In genomic region chr4:41465287-41465665, GRCm38 (mm10) we compare ENCODE assay signal across 8 mouse cellular contexts. TPM values are rescaled to one million over a fixed set of nuclear protein-coding genes. Genes with fewer than 3 reads are reported as not detected.
A peak's percentile ranks its signal among the peaks of the same experiment; 100 is the strongest.
DNase-seq lines count a peak whose midpoint lies in the region; ATAC-seq and TF ChIP-seq lines count a peak whose summit lies in the region.

No protein-coding gene starts in this region.

- WGBS in heart, postnatal 0 days, result 5% methylated on average over 17 of the region's 17 CpGs
- WGBS in forebrain, embryonic 15.5 days, result 4% methylated on average over 17 of the region's 17 CpGs
- 18% methylated on average over 17 of the region's 17 CpGs for WGBS in macrophage (ENCODE audit: missing documents)

- no peak; the same call in 1 of the 2 replicates for ATAC-seq in heart, postnatal 0 days (ENCODE audit: insufficient read depth, low read depth)
- peak; percentile 15 for ATAC-seq in forebrain, embryonic 15.5 days (replicated peaks)

- peak overlapping the region; percentile 74 for H3K4me2 ChIP-seq in heart, postnatal 0 days (ENCODE audit: low read depth, low read length)
- peak overlapping the region; percentile 43 for H3K4me2 ChIP-seq in forebrain, embryonic 15.5 days (replicated peaks)

- peak overlapping the region; percentile 64 for H3K9ac ChIP-seq in heart, postnatal 0 days (replicated peaks; ENCODE audit: low read depth, low read length)
- H3K9ac ChIP-seq in forebrain, embryonic 15.5 days (replicated peaks), result peak overlapping the region; percentile 63

- DNase-seq in heart, postnatal 0 days (ENCODE audit: low spot score), result no peak
- DNase-seq in heart, postnatal 25 days (ENCODE audit: low spot score), result no peak
- peak; percentile 52 for DNase-seq in NIH3T3 (ENCODE audit: low read depth)
- DNase-seq in spleen, adult 18-20 months, result no peak
- no peak for DNase-seq in thymus, postnatal 0 days (ENCODE audit: low spot score)
- no peak for DNase-seq in left cerebral cortex, adult 18-20 months (ENCODE audit: low spot score in 2 of 2)

- H3K27ac ChIP-seq in heart, postnatal 0 days (ENCODE audit: low read depth), result 0 out of 2 replicates have a peak overlapping the region, but pooled peaks have one; percentile 11
- H3K27ac ChIP-seq in forebrain, embryonic 15.5 days (replicated peaks), result peak overlapping the region; percentile 62
- H3K27ac ChIP-seq in macrophage, result peak overlapping the region; percentile 28; the same call in 1 of the 2 replicates

- H3K9me3 ChIP-seq in heart, postnatal 0 days (replicated peaks; ENCODE audit: control insufficient read depth, low read length), result no peaks in the 10 kb centered on the region
- H3K9me3 ChIP-seq in forebrain, embryonic 15.5 days, result no peaks in the 10 kb centered on the region

- H3K4me1 ChIP-seq in heart, postnatal 0 days (ENCODE audit: control insufficient read depth, insufficient read depth), result peaks cover 5% of the 10 kb centered on the region
- peaks cover 32% of the 10 kb centered on the region for H3K4me1 ChIP-seq in forebrain, embryonic 15.5 days

- TF ChIP-seq EP300 in heart, postnatal 0 days (IDR thresholded peaks at IDR 0.05; ENCODE audit: low read depth), result no peak

- H3K36me3 ChIP-seq in heart, postnatal 0 days (replicated peaks; ENCODE audit: control insufficient read depth, insufficient read depth, low read length), result no peaks in the 10 kb centered on the region
- H3K36me3 ChIP-seq in forebrain, embryonic 15.5 days, result no peaks in the 10 kb centered on the region
- H3K36me3 ChIP-seq in macrophage (ENCODE audit: inconsistent target), result no peaks in the 10 kb centered on the region

- peaks cover 34% of the 10 kb centered on the region for H3K79me2 ChIP-seq in macrophage (ENCODE audit: inconsistent target)

- no peak for TF ChIP-seq CTCF in heart, postnatal 0 days (IDR thresholded peaks at IDR 0.05; ENCODE audit: low read depth)

- H3K27me3 ChIP-seq in heart, postnatal 0 days (ENCODE audit: control insufficient read depth, insufficient read depth, low read length), result no peaks in the 10 kb centered on the region
- no peaks in the 10 kb centered on the region for H3K27me3 ChIP-seq in forebrain, embryonic 15.5 days

- peak overlapping the region; percentile 61 for H3K4me3 ChIP-seq in heart, postnatal 0 days (ENCODE audit: low read depth, low read length)
- H3K4me3 ChIP-seq in forebrain, embryonic 15.5 days, result peak overlapping the region; percentile 80
- peak overlapping the region; percentile 76 for H3K4me3 ChIP-seq in macrophage (ENCODE audit: inconsistent target)

- intact Hi-C loops in heart, postnatal 25 days (cut with DNase I), result loop anchor here (5.0 kb wide), 1 partner anchor 87 kb away; no protein-coding TSS in a partner anchor

RNA-seq across cellular contexts. Expression of gene Nudt2, which starts 0.3 kb away (rescaled TPM):
- 10.5 and 37.6 TPM in 2 replicates for total RNA-seq in heart, postnatal 0 days (2014; rRNA removed; ENCODE audit: low replicate concordance)
- polyA plus RNA-seq in heart, postnatal 0 days (2015; fragmentation: Nextera tagmentation; extraction: Ambion mirVana), result 42.0 and 45.9 TPM in 2 replicates
- 10 to 100 TPM; 29.6 to 32.7 TPM for total RNA-seq in heart, postnatal 25 days (2021)
- polyA plus RNA-seq in forebrain, embryonic 15.5 days (2015; fragmentation: Nextera tagmentation; extraction: Ambion mirVana), result 66.8 and 69.5 TPM in 2 replicates
- total RNA-seq in macrophage (2018; cell fraction: chromatin; rRNA removed), result 1 to 10 TPM in 19 of 26 experiments, under 1 TPM in 1, not detected in 6; 0.98 to 8.9 (median 3.0) TPM
- total RNA-seq in macrophage (2018; cell fraction: cytosol; rRNA removed), result 10 to 100 TPM; 18.2 to 36.5 (median 25.3) TPM
- 10 to 100 TPM in 4 of 26 experiments, 1 to 10 TPM in 21, not detected in 1; 1.4 to 12.9 (median 3.9) TPM for total RNA-seq in macrophage (2018; cell fraction: nucleus; rRNA removed)
- 26.0 to 42.5 TPM (median 28.9 TPM) in 3 replicates for polyA plus RNA-seq in macrophage (2018)
- 28.5 and 31.0 TPM in 2 replicates for polyA plus RNA-seq in thymus, postnatal 0 days (2015; fragmentation: Nextera tagmentation; extraction: Ambion mirVana)
- 10 to 100 TPM; 31.9 to 33.9 TPM for total RNA-seq in left cerebral cortex, adult 18-20 months (2021)

RNA-seq across cellular contexts. Expression of gene Kif24, which starts 0.6 kb away (rescaled TPM):
- 2.9 and 3.4 TPM in 2 replicates for total RNA-seq in heart, postnatal 0 days (2014; rRNA removed; ENCODE audit: low replicate concordance)
- 1.1 and 1.4 TPM in 2 replicates for polyA plus RNA-seq in heart, postnatal 0 days (2015; fragmentation: Nextera tagmentation; extraction: Ambion mirVana)
- total RNA-seq in heart, postnatal 25 days (2021), result under 1 TPM; 0.26 to 0.45 TPM
- polyA plus RNA-seq in forebrain, embryonic 15.5 days (2015; fragmentation: Nextera tagmentation; extraction: Ambion mirVana), result 5.1 and 5.5 TPM in 2 replicates
- total RNA-seq in macrophage (2018; cell fraction: chromatin; rRNA removed), result 10 to 100 TPM in 16 of 26 experiments, 1 to 10 TPM in 10; 1.3 to 32.3 (median 13.8) TPM
- 1 to 10 TPM in 24 of 26 experiments, under 1 TPM in 2; 0.72 to 4.0 (median 2.1) TPM for total RNA-seq in macrophage (2018; cell fraction: cytosol; rRNA removed)
- 10 to 100 TPM in 4 of 26 experiments, 1 to 10 TPM in 21, under 1 TPM in 1; 0.75 to 24.9 (median 7.6) TPM for total RNA-seq in macrophage (2018; cell fraction: nucleus; rRNA removed)
- polyA plus RNA-seq in macrophage (2018), result 1.0 to 3.9 TPM (median 1.4 TPM) in 3 replicates
- 5.6 and 5.9 TPM in 2 replicates for polyA plus RNA-seq in thymus, postnatal 0 days (2015; fragmentation: Nextera tagmentation; extraction: Ambion mirVana)
- 1 to 10 TPM in 1 of 2 experiments, under 1 TPM in 1; 0.49 to 1.2 TPM for total RNA-seq in left cerebral cortex, adult 18-20 months (2021)

RNA-seq across cellular contexts. Expression of gene AI464131, which starts 37.6 kb away (rescaled TPM):
- total RNA-seq in heart, postnatal 0 days (2014; rRNA removed; ENCODE audit: low replicate concordance), result 6.3 and 9.3 TPM in 2 replicates
- 2.5 and 2.9 TPM in 2 replicates for polyA plus RNA-seq in heart, postnatal 0 days (2015; fragmentation: Nextera tagmentation; extraction: Ambion mirVana)
- 10 to 100 TPM; 10.2 to 10.4 TPM for total RNA-seq in heart, postnatal 25 days (2021)
- 2.8 and 3.1 TPM in 2 replicates for polyA plus RNA-seq in forebrain, embryonic 15.5 days (2015; fragmentation: Nextera tagmentation; extraction: Ambion mirVana)
- total RNA-seq in macrophage (2018; cell fraction: chromatin; rRNA removed), result 1 to 10 TPM in 1 of 26 experiments, under 1 TPM in 3, not detected in 22; 0.19 to 1.0 (median 0.68) TPM
- total RNA-seq in macrophage (2018; cell fraction: cytosol; rRNA removed), result under 1 TPM; 0.04 to 0.27 (median 0.10) TPM
- 1 to 10 TPM in 3 of 26 experiments, under 1 TPM in 16, not detected in 7; 0.12 to 5.5 (median 0.33) TPM for total RNA-seq in macrophage (2018; cell fraction: nucleus; rRNA removed)
- polyA plus RNA-seq in macrophage (2018), result 0.10 to 0.13 TPM (median 0.12 TPM) in 3 replicates
- polyA plus RNA-seq in thymus, postnatal 0 days (2015; fragmentation: Nextera tagmentation; extraction: Ambion mirVana), result 0.60 TPM in 2 replicates
- total RNA-seq in left cerebral cortex, adult 18-20 months (2021), result 10 to 100 TPM; 23.5 to 24.3 TPM

RNA-seq across cellular contexts. Expression of gene 1110017D15Rik, which starts 51.9 kb away (rescaled TPM):
- total RNA-seq in heart, postnatal 0 days (2014; rRNA removed; ENCODE audit: low replicate concordance), result not detected in 2 replicates
- polyA plus RNA-seq in heart, postnatal 0 days (2015; fragmentation: Nextera tagmentation; extraction: Ambion mirVana), result 0.18 and 1.0 TPM in 2 replicates
- not detected for total RNA-seq in heart, postnatal 25 days (2021)
- 9.4 and 15.7 TPM in 2 replicates for polyA plus RNA-seq in forebrain, embryonic 15.5 days (2015; fragmentation: Nextera tagmentation; extraction: Ambion mirVana)
- total RNA-seq in macrophage (2018; cell fraction: chromatin; rRNA removed), result 1 to 10 TPM in 25 of 26 experiments, not detected in 1; 1.3 to 5.4 (median 3.0) TPM
- under 1 TPM in 8 of 26 experiments, not detected in 18; 0.14 to 0.24 (median 0.19) TPM for total RNA-seq in macrophage (2018; cell fraction: cytosol; rRNA removed)
- total RNA-seq in macrophage (2018; cell fraction: nucleus; rRNA removed), result 1 to 10 TPM in 25 of 26 experiments, under 1 TPM in 1; 0.46 to 6.1 (median 1.9) TPM
- 0.22 TPM in 1 of 3 replicates, not detected in the others for polyA plus RNA-seq in macrophage (2018)
- polyA plus RNA-seq in thymus, postnatal 0 days (2015; fragmentation: Nextera tagmentation; extraction: Ambion mirVana), result 0.94 and 1.5 TPM in 2 replicates
- total RNA-seq in left cerebral cortex, adult 18-20 months (2021), result 1 to 10 TPM; 5.1 to 5.7 TPM

Comparison
In these comparisons a context has a peak if more than half of its experiments do, and no peak if none do; other contexts are left out.
1. H3K27ac ChIP-seq: peak in every context shown above with its lines; median percentile 62 in forebrain, embryonic 15.5 days; 28 in macrophage; 11 in heart, postnatal 0 days.